Mouse (Mus musculus) lung, adult 2 months (tissue): ENCODE measurements around the gene Acacb.

Source experiments
- CTCF ChIP-seq: fragments of 200-500 bp; IDR thresholded peaks from 2 replicates; pipeline ENCODE4 v1.5.1; 2011; ENCODE audit warnings: mild to moderate bottlenecking, low read length, control low read depth; ENCODE audit not compliant: insufficient read depth
- POLR2A ChIP-seq: fragments of 200-500 bp; IDR thresholded peaks from 2 replicates; pipeline ENCODE4 v1.6.1; 2011; ENCODE audit warnings: low read depth, mild to moderate bottlenecking, control low read depth, low read length, borderline replicate concordance; ENCODE audit errors: extremely low read depth

DNA sequence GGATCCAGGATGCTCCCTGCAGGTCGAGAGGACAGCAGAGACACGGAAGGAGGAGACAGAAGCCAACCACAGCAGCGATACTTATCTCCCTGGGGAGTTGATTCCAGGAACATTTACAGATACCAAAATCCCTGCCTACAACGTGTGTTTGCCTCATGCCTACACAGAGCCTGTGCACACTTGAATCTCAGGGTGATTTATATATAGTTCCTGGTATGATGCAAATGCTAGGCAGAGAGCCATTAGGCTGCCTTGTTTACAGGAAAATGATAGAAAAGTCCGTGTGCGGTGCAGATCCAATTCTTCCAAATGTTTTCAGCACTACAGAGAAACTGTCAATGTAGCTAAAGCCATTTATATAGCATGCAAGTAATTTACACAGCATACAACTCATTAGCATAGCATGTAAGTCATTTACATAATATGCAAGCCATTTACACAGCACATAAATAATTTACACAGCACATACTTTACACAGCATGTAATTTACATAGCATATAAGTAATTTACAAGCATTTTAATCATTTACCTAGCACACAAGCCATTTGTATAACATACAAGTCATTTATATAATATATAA lies 16.9 kb downstream of the Acacb start:
- TF ChIP-seq CTCF = no peak
- TF ChIP-seq POLR2A = no peak
